Mouse (Mus musculus) lung, postnatal 4 days (tissue): ENCODE results near the gene Olfr168.
"Not testable (repeated sequence)": the region's sequence is repeated elsewhere in the genome, so short reads cannot be mapped to it uniquely, and the experiment has no call there.

ENCODE experiments used
- DNase-seq, 2 experiments: peaks; one replicate each; pipeline ENCODE4 v3.0.0; 2021

Gene Olfr168

DNA sequence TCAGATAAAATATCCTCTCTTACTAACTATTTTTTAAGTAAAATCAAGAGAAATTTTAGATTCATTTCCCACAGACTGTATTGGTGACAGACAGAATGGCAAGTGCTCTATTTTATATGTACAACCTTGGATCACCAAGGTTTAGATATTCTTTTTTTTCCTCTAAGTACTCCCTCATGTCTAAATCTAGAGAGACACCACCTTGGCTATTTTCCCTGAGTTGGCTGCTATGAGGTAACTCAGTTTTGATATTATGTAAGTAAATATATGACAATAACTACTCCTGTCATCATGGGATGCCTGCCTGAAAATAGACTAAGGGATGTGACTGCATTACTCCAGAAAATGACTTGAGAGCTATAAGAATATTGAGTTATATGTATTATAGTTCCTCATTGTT, at the start of gene Olfr168:
Gene Olfr168, minus strand, starts transcription at position 101 of the 400 bp plus-strand sequence.
- no peak for DNase-seq

DNA sequence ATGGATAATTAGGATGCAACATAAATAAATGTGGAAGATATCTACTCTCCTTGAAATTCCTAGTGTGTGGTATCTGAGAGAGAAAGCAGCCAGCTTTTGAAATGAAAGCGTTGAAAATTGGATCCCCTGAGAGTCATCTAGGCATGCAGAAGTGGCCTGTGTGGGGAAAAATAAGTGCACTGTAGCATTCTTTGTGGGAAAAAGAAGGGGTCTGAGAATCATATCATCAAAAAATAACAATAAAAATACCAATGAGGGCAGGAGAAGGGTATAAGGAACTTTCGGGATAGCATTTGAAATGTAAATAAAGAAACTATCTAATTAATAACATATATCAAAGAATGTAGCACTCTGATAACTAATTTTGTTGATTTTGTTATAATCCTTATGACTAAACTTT, 36.4 kb upstream of the Olfr168 start, which contains the start of gene Olfr169:
Gene Olfr169, minus strand, starts transcription at position 101 of the 400 bp plus-strand sequence.
- not testable (repeated sequence) for DNase-seq

DNA sequence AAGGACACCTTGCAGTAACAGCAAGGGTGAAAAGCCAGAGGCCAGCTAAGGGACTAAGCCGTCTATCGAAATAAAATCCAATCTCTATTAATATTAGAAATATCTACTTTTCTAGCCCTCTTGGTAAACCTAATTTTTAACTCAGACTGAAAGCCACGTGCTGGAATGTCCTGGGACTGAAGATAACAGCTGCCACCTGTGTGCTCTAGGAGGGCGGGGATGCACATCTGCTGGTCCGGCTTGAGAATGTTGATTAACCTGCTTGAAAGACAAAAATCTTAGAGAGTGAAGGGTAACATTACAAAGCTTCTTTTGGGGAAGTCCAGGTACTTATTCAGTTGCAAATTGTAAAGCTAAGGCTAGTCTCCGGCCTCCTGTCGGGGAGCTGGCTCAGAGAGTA, 18.1 kb upstream of the Olfr168 start:
- not testable (repeated sequence) for DNase-seq

DNA sequence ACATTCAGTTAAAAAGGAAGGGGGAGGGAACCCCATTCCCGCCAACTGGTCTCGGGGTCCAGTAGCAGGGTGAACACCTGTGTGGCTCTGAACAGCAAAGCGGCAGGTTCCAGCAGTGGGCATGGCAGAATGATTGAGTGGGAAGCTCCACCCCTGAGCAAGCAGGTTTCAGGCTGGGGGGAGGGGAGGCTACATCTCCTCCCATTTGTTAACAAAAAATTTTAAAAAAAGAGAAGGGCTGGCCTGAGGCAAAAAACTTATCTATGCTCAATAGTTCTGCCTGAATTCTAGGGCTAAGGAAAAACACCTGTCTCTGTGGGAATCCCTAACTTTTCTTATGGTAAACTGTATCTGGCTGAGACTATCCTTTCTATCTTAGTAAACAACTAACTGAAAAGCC, 16.9 kb upstream of the Olfr168 start:
- not testable (repeated sequence) for DNase-seq

DNA sequence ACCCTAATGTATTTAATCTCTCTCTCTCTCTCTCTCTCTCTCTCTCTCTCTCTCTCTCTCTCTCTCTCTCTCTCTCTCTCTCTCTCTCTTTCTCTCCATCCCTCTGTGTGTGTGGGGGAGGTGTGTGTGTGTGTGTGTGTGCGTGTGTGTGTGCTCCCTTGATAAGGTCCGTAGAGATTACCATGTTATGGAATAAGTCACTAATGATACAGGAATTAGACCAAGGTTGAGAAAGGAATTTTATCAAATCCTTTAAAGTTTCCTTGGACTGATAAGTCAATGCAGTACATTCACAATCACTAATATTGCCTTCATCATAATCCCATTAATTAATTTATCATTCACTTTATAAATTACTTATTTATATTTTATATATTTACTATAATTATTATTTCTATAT, 13.2 kb downstream of the Olfr168 start, which contains the start of gene Olfr167:
Gene Olfr167, minus strand, starts transcription at position 101 of the 400 bp plus-strand sequence.
- no peak for DNase-seq

DNA sequence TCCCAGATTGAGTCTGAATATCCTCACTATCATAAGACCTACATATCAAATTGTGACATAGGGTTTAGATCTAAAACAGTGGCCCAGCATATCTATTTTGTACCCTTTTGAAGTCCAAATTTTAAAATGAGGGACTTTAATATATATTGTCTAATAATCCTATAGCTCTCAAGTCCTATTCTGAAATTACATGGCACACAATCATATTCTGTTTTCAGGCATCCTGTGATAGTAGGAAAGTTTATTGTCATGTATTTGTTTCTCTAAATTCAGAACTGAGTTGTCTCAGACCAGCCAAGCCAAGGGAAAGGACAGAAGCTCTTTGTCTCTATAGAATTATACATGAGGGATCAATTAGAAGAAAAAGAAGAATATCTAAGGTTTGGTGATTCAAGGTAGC, 52.0 kb downstream of the Olfr168 start, which contains the start of gene Olfr166:
Gene Olfr166, plus strand, starts transcription at position 301 of the 400 bp plus-strand sequence.
- no peak for DNase-seq
